Mouse (Mus musculus) lung, adult 2 months (tissue): ENCODE measurements around the gene Gstt1.

Experiments
- CTCF ChIP-seq: fragments of 200-500 bp; IDR thresholded peaks from 2 replicates; pipeline ENCODE4 v1.5.1; 2011; ENCODE audit warnings: mild to moderate bottlenecking, low read length, control low read depth; ENCODE audit not compliant: insufficient read depth
- POLR2A ChIP-seq: fragments of 200-500 bp; IDR thresholded peaks from 2 replicates; pipeline ENCODE4 v1.6.1; 2011; ENCODE audit warnings: low read depth, mild to moderate bottlenecking, control low read depth, low read length, borderline replicate concordance; ENCODE audit errors: extremely low read depth

GRCm38 (mm10) chr10:75743369-75743768 lies 55.0 kb downstream of the Gstt1 start:
- no peak for TF ChIP-seq POLR2A
- TF ChIP-seq CTCF: no peak
